13 mouse cellular contexts compared by ENCODE assay signal in the genomic region with DNA sequence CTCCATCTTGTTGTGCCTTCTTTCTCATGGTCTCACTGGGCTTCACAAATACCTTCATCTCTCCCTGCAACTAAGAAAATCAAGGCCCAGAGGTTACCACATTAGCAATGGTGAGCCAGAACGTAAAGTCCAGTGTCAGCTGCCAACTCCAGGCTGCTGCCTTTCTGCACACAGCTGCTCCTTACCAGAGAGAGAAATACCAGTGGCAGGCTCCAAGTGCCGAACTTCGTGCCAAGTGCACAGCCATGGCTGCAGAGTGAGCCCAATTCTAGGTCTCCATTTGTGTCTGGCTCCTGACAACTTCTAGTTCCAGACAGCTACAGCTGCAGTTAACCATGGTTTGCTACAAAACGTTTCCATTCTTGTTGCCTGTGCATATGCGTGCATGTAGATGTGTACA.
A peak's percentile ranks its signal among the peaks of the same experiment; 100 is the strongest.
DNase-seq lines count a peak whose midpoint lies in the region; ATAC-seq lines count a peak whose summit lies in the region.
"Had no signal": no experiment of that assay in that cellular context is flagged by ENCODE, and none has a peak within 500 bp of the region (broad histone marks: within the 10 kb centered on the region; RNA-seq: fewer than 3 reads in every experiment).

No protein-coding gene starts in this region.

- no peaks in the 10 kb centered on the region for H3K36me3 ChIP-seq in forebrain, embryonic 14.5 days (ENCODE audit: control insufficient read depth, insufficient read depth, low read length)
- H3K36me3 ChIP-seq in forebrain, embryonic 13.5 days (ENCODE audit: poor library complexity, severe bottlenecking) = no peaks in the 10 kb centered on the region
- no peaks in the 10 kb centered on the region for H3K36me3 ChIP-seq in lung, embryonic 15.5 days
- H3K36me3 ChIP-seq: heart, embryonic 13.5 days; liver, embryonic 15.5 days; neural tube, embryonic 13.5 days had no signal

- no peaks in the 10 kb centered on the region for H3K27me3 ChIP-seq in forebrain, embryonic 14.5 days (replicated peaks; ENCODE audit: control insufficient read depth, insufficient read depth, low read length)
- H3K27me3 ChIP-seq in forebrain, embryonic 13.5 days = peaks cover 4% of the 10 kb centered on the region; the same call in 1 of the 2 replicates
- no peaks in the 10 kb centered on the region for H3K27me3 ChIP-seq in lung, embryonic 15.5 days
- H3K27me3 ChIP-seq: heart, embryonic 13.5 days; liver, embryonic 15.5 days had no signal

- H3K4me2 ChIP-seq in forebrain, embryonic 14.5 days (ENCODE audit: low read length) = no peak overlapping the region
- H3K4me2 ChIP-seq in forebrain, embryonic 13.5 days = no peak overlapping the region
- no peak overlapping the region for H3K4me2 ChIP-seq in lung, embryonic 15.5 days
- H3K4me2 ChIP-seq: heart, embryonic 13.5 days; liver, embryonic 15.5 days; neural tube, embryonic 13.5 days had no signal

- H3K9ac ChIP-seq in forebrain, embryonic 14.5 days (ENCODE audit: low read length) = no peak overlapping the region
- H3K9ac ChIP-seq in forebrain, embryonic 13.5 days = no peak overlapping the region
- H3K9ac ChIP-seq in lung, embryonic 15.5 days = no peak overlapping the region
- H3K9ac ChIP-seq: heart, embryonic 13.5 days; liver, embryonic 15.5 days; neural tube, embryonic 13.5 days had no signal

- no peak overlapping the region for H3K27ac ChIP-seq in forebrain, embryonic 14.5 days (ENCODE audit: low read depth, low read length)
- no peak overlapping the region for H3K27ac ChIP-seq in forebrain, embryonic 13.5 days
- peak overlapping the region; percentile 24 for H3K27ac ChIP-seq in lung, embryonic 15.5 days
- H3K27ac ChIP-seq: heart, embryonic 13.5 days; liver, embryonic 15.5 days; neural tube, embryonic 13.5 days had no signal

- H3K4me3 ChIP-seq in forebrain, embryonic 14.5 days (ENCODE audit: low read depth, low read length) = no peak overlapping the region
- H3K4me3 ChIP-seq in forebrain, embryonic 13.5 days = no peak overlapping the region
- H3K4me3 ChIP-seq in lung, embryonic 15.5 days = no peak overlapping the region
- H3K4me3 ChIP-seq: heart, embryonic 13.5 days; liver, embryonic 15.5 days; neural tube, embryonic 13.5 days had no signal

- 67% methylated on average over 5 of the region's 5 CpGs for WGBS in forebrain, embryonic 14.5 days
- 46% methylated on average over 5 of the region's 5 CpGs for WGBS in forebrain, embryonic 13.5 days
- WGBS in lung, embryonic 15.5 days = 46% methylated on average over 5 of the region's 5 CpGs

- intact Hi-C loops in heart, postnatal 36 days (cut with DNase I) = no loop called here

- DNase-seq in forebrain, embryonic 14.5 days (ENCODE audit: low spot score) = peak; percentile 39
- no peak for DNase-seq in lung, postnatal 25 days (ENCODE audit: low spot score)
- DNase-seq in brain, adult 2 months (ENCODE audit: low read depth, low spot score) = peak; percentile 33
- peak; percentile 11 to 21 for DNase-seq in heart, postnatal 36 days
- no peak for DNase-seq in thymus, postnatal 25 days
- DNase-seq in frontal cortex, adult 2 months (ENCODE audit: extremely low spot score in 1 of 2, low spot score in 1 of 2) = no peak

- no peaks in the 10 kb centered on the region for H3K9me3 ChIP-seq in forebrain, embryonic 14.5 days (replicated peaks; ENCODE audit: control insufficient read depth, low read length)
- no peaks in the 10 kb centered on the region for H3K9me3 ChIP-seq in forebrain, embryonic 13.5 days (replicated peaks)
- no peaks in the 10 kb centered on the region for H3K9me3 ChIP-seq in lung, embryonic 15.5 days
- H3K9me3 ChIP-seq: heart, embryonic 13.5 days; liver, embryonic 15.5 days; neural tube, embryonic 13.5 days had no signal

- H3K4me1 ChIP-seq in forebrain, embryonic 14.5 days (ENCODE audit: control insufficient read depth, insufficient read depth, low read length) = no peaks in the 10 kb centered on the region
- H3K4me1 ChIP-seq in forebrain, embryonic 13.5 days = 0 out of 2 replicates have a peak, but pooled peaks cover 3% of the 10 kb centered on the region
- H3K4me1 ChIP-seq in lung, embryonic 15.5 days = no peaks in the 10 kb centered on the region
- H3K4me1 ChIP-seq: heart, embryonic 13.5 days; liver, embryonic 15.5 days had no signal

- peak; percentile 46; the same call in 1 of the 2 replicates for ATAC-seq in forebrain, embryonic 14.5 days
- no peak for ATAC-seq in forebrain, embryonic 13.5 days
- peak; percentile 83; the same call in 1 of the 2 replicates for ATAC-seq in lung, embryonic 15.5 days (ENCODE audit: borderline replicate concordance, extremely low read depth, low FRiP score, low TSS enrichment)
- ATAC-seq: activated CD4-positive, CD25-positive, alpha-beta regulatory T cell, adult 4 months; CD4-positive, CD25-positive, alpha-beta regulatory T cell, adult 4 months had no signal

Comparison
In these comparisons a context has a peak if more than half of its experiments do, and no peak if none do; other contexts are left out.
1. DNase-seq: peak in forebrain, embryonic 14.5 days (single experiment), brain, adult 2 months (single experiment) and heart, postnatal 36 days (2 of 2); none in lung, postnatal 25 days (single experiment), thymus, postnatal 25 days (single experiment) and frontal cortex, adult 2 months (0 of 2).